Mouse (Mus musculus): ENCODE measurements around the gene Hoxc10. TPM values are rescaled to one million over a fixed set of nuclear protein-coding genes. Genes with fewer than 3 reads are reported as not detected.

Hoxc10 gene
- polyA plus RNA-seq, 1 experiment from 2014 or later, result not detected

GRCm38 (mm10) chr15:102948842-102949241, 17.8 kb upstream of the Hoxc10 start:
- Histone ChIP-seq H3K27ac (no peak overlapping the region), H3K4me3 (replicated peaks) (no peak overlapping the region), H3K4me2 (no peak overlapping the region), H3K36me3 (no peaks in the 10 kb centered on the region), H3K9ac (no peak overlapping the region), H3K9me3 (replicated peaks) (no peaks in the 10 kb centered on the region), H3K4me1 (replicated peaks) (no peaks in the 10 kb centered on the region), H3K27me3 (peaks cover 100% of the 10 kb centered on the region)
- no peak for DNase-seq
- ATAC-seq (ENCODE audit: low read depth), result no peak
- whole genome bisulfite sequencing (ENCODE audit: insufficient replicate concordance), result 8% methylated on average over 2 of the region's 2 CpGs

- H3K4me1 ChIP-seq (replicated peaks), result no peaks in the 10 kb centered on the region
- no peak overlapping the region for H3K4me3 ChIP-seq (replicated peaks)
- no peak overlapping the region for H3K27ac ChIP-seq
- 2% methylated on average over 20 of the region's 20 CpGs for WGBS (ENCODE audit: insufficient replicate concordance)
- DNase-seq, result no peak
- no peaks in the 10 kb centered on the region for H3K9me3 ChIP-seq (replicated peaks)
- H3K27me3 ChIP-seq, result peaks cover 100% of the 10 kb centered on the region
- H3K9ac ChIP-seq, result no peak overlapping the region
- no peak for ATAC-seq (ENCODE audit: low read depth)
- H3K36me3 ChIP-seq, result no peaks in the 10 kb centered on the region
- no peak overlapping the region for H3K4me2 ChIP-seq
Measured at GRCm38 (mm10) chr15:102949696-102950095, 16.9 kb upstream of the Hoxc10 start.

- no peak for ATAC-seq (ENCODE audit: low read depth)
- no peak overlapping the region for H3K4me2 ChIP-seq
- no peak for DNase-seq
- no peak overlapping the region for H3K9ac ChIP-seq
- no peak overlapping the region for H3K27ac ChIP-seq
- no peaks in the 10 kb centered on the region for H3K36me3 ChIP-seq
- H3K4me3 ChIP-seq (replicated peaks), result no peak overlapping the region
- H3K9me3 ChIP-seq (replicated peaks), result no peaks in the 10 kb centered on the region
- WGBS (ENCODE audit: insufficient replicate concordance), result 7% methylated on average over 2 of the region's 2 CpGs
- H3K4me1 ChIP-seq (replicated peaks), result no peaks in the 10 kb centered on the region
- H3K27me3 ChIP-seq, result peaks cover 100% of the 10 kb centered on the region
Measured at GRCm38 (mm10) chr15:102950877-102951276, 15.7 kb upstream of the Hoxc10 start.

GRCm38 (mm10) chr15:102953561-102953960, 13.0 kb upstream of the Hoxc10 start:
- H3K9me3 ChIP-seq (replicated peaks), result no peaks in the 10 kb centered on the region
- 9% methylated on average over 6 of the region's 6 CpGs for WGBS (ENCODE audit: insufficient replicate concordance)
- H3K9ac ChIP-seq, result no peak overlapping the region
- H3K4me1 ChIP-seq (replicated peaks), result no peaks in the 10 kb centered on the region
- no peaks in the 10 kb centered on the region for H3K36me3 ChIP-seq
- no peak overlapping the region for H3K4me3 ChIP-seq (replicated peaks)
- ATAC-seq (ENCODE audit: low read depth) (no peak), DNase-seq (no peak)
- H3K4me2 ChIP-seq, result no peak overlapping the region
- no peak overlapping the region for H3K27ac ChIP-seq
- H3K27me3 ChIP-seq, result peaks cover 100% of the 10 kb centered on the region

- no peak for ATAC-seq (ENCODE audit: low read depth)
Measured at GRCm38 (mm10) chr15:102954192-102955006, 12.2 kb upstream of the Hoxc10 start, which contains the start of gene Hoxc11. Hoxc11 (plus strand) TSS chr15:102954427.

GRCm38 (mm10) chr15:102955007-102955382, 11.6 kb upstream of the Hoxc10 start:
- Histone ChIP-seq H3K9me3 (replicated peaks) (no peaks in the 10 kb centered on the region), H3K4me1 (replicated peaks) (no peaks in the 10 kb centered on the region), H3K27me3 (peaks cover 99% of the 10 kb centered on the region), H3K36me3 (no peaks in the 10 kb centered on the region), H3K4me2 (no peak overlapping the region), H3K27ac (no peak overlapping the region), H3K4me3 (replicated peaks) (no peak overlapping the region), H3K9ac (no peak overlapping the region)
- 2% methylated on average over 28 of the region's 28 CpGs for WGBS (ENCODE audit: insufficient replicate concordance)
- DNase-seq, result no peak
- ATAC-seq (ENCODE audit: low read depth), result no peak

More at GRCm38 (mm10) chr15:102954192-102955006, 12.2 kb upstream of the Hoxc10 start, which contains the start of gene Hoxc11:
- no peaks in the 10 kb centered on the region for H3K36me3 ChIP-seq
- H3K4me1 ChIP-seq (replicated peaks), result no peaks in the 10 kb centered on the region
- WGBS (ENCODE audit: insufficient replicate concordance), result 2% methylated on average over 56 of the region's 57 CpGs
- H3K27me3 ChIP-seq, result peaks cover 99% of the 10 kb centered on the region
- H3K27ac ChIP-seq, result no peak within 1 kb of the TSS
- H3K4me3 ChIP-seq (replicated peaks), result no peak within 1 kb of the TSS
- H3K9ac ChIP-seq, result no peak within 1 kb of the TSS
- H3K9me3 ChIP-seq (replicated peaks), result no peaks in the 10 kb centered on the region
- no peak within 1 kb of the TSS for H3K4me2 ChIP-seq
- no peak for DNase-seq

- 2% methylated on average over 40 of the region's 40 CpGs for WGBS (ENCODE audit: insufficient replicate concordance)
- H3K9ac ChIP-seq, result no peak overlapping the region
- DNase-seq, result no peak
- no peaks in the 10 kb centered on the region for H3K4me1 ChIP-seq (replicated peaks)
- no peaks in the 10 kb centered on the region for H3K36me3 ChIP-seq
- no peak for ATAC-seq (ENCODE audit: low read depth)
- H3K27me3 ChIP-seq, result peaks cover 99% of the 10 kb centered on the region
- H3K4me2 ChIP-seq, result no peak overlapping the region
- no peak overlapping the region for H3K27ac ChIP-seq
- H3K4me3 ChIP-seq (replicated peaks), result no peak overlapping the region
- no peaks in the 10 kb centered on the region for H3K9me3 ChIP-seq (replicated peaks)
Measured at GRCm38 (mm10) chr15:102955833-102956640, 10.6 kb upstream of the Hoxc10 start.

GRCm38 (mm10) chr15:102956906-102957305, 9.7 kb upstream of the Hoxc10 start:
- H3K9me3 ChIP-seq (replicated peaks), result no peaks in the 10 kb centered on the region
- peaks cover 99% of the 10 kb centered on the region for H3K27me3 ChIP-seq
- H3K27ac ChIP-seq, result no peak overlapping the region
- H3K36me3 ChIP-seq, result no peaks in the 10 kb centered on the region
- H3K9ac ChIP-seq, result no peak overlapping the region
- WGBS (ENCODE audit: insufficient replicate concordance), result 2% methylated on average over 12 of the region's 12 CpGs
- H3K4me3 ChIP-seq (replicated peaks), result no peak overlapping the region
- no peak for DNase-seq
- H3K4me1 ChIP-seq (replicated peaks), result no peaks in the 10 kb centered on the region
- no peak for ATAC-seq (ENCODE audit: low read depth)
- no peak overlapping the region for H3K4me2 ChIP-seq

- Histone ChIP-seq H3K36me3 (no peaks in the 10 kb centered on the region), H3K4me1 (replicated peaks) (no peaks in the 10 kb centered on the region), H3K9me3 (replicated peaks) (no peaks in the 10 kb centered on the region), H3K27me3 (peaks cover 97% of the 10 kb centered on the region), H3K4me3 (replicated peaks) (no peak overlapping the region), H3K9ac (no peak overlapping the region), H3K27ac (no peak overlapping the region), H3K4me2 (no peak overlapping the region)
- ATAC-seq (ENCODE audit: low read depth) (no peak), DNase-seq (no peak)
- WGBS (ENCODE audit: insufficient replicate concordance), result 1% methylated on average over 13 of the region's 13 CpGs
Measured at GRCm38 (mm10) chr15:102959663-102960191, 6.9 kb upstream of the Hoxc10 start.

GRCm38 (mm10) chr15:102961728-102962127, 4.9 kb upstream of the Hoxc10 start:
- Histone ChIP-seq H3K27ac (no peak overlapping the region), H3K27me3 (peaks cover 97% of the 10 kb centered on the region), H3K9me3 (replicated peaks) (no peaks in the 10 kb centered on the region), H3K4me2 (no peak overlapping the region), H3K36me3 (no peaks in the 10 kb centered on the region), H3K4me1 (replicated peaks) (0 out of 2 replicates have a peak, but pooled peaks cover 1% of the 10 kb centered on the region), H3K9ac (no peak overlapping the region), H3K4me3 (replicated peaks) (no peak overlapping the region)
- DNase-seq, result no peak
- ATAC-seq (ENCODE audit: low read depth), result no peak
- 4% methylated on average over 6 of the region's 6 CpGs for WGBS (ENCODE audit: insufficient replicate concordance)

GRCm38 (mm10) chr15:102962492-102962891, 4.1 kb upstream of the Hoxc10 start:
- Histone ChIP-seq H3K4me3 (replicated peaks) (no peak overlapping the region), H3K36me3 (no peaks in the 10 kb centered on the region), H3K9me3 (replicated peaks) (no peaks in the 10 kb centered on the region), H3K27ac (no peak overlapping the region), H3K27me3 (peaks cover 97% of the 10 kb centered on the region), H3K9ac (no peak overlapping the region), H3K4me1 (replicated peaks) (0 out of 2 replicates have a peak, but pooled peaks cover 2% of the 10 kb centered on the region), H3K4me2 (no peak overlapping the region)
- no peak for ATAC-seq (ENCODE audit: low read depth)
- WGBS (ENCODE audit: insufficient replicate concordance), result 2% methylated on average over 13 of the region's 13 CpGs
- DNase-seq, result no peak
